Mouse (Mus musculus) hematopoietic stem cell, adult 5-6 weeks (primary cell): ENCODE measurements at regions not wholly inside any gene's neighbourhood (a gene's known extent, or its start where the extent isn't known, plus 50 kb on each side); places are given as distances from the start of the nearest gene placed in this dataset.
"Not testable (repeated sequence)": the region's sequence is repeated elsewhere in the genome, so short reads cannot be mapped to it uniquely, and the experiment has no call there.

Source experiments
- ATAC-seq, 2 experiments: fragments of 125-278 bp in 1 of 2; replicated peaks in 1 of 2; 2 replicates each; pipeline ENCODE4 v1.8.0; 2016 to 2017; ENCODE audit warnings: inconsistent platforms in 2 of 2, mild to moderate bottlenecking in 2 of 2, moderate number of reproducible peaks in 2 of 2, low read depth in 1 of 2, moderate TSS enrichment in 1 of 2; ENCODE audit not compliant: low FRiP score in 2 of 2, poor library complexity in 2 of 2, severe bottlenecking in 2 of 2, insufficient read depth in 1 of 2, low TSS enrichment in 1 of 2

DNA sequence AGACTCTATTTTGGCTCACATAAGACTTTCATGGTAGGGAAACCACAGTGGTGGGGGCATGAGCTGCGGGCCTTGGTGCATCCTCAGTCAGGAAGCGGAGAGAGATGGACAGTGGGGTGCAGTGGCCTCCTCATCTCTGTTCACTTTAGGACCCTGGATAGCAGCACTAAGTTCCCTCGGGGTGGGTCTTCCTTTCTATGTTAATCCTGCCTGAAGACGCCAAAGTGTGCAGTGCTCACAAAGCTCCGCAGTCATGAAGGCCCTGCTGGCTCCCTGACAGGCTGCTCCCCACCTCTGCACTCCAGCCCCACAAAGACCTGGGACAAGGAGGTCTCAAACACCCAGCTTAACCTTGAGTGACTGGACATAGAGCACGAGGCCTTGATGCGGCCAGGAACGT, 56.8 kb downstream of the Sox1 start:
- ATAC-seq: no peak

- not testable (repeated sequence) for ATAC-seq
Measured at GRCm38 (mm10) chr8:12455376-12455775, 60.3 kb downstream of the Sox1 start.

GRCm38 (mm10) chr8:12456326-12456725, 61.2 kb downstream of the Sox1 start:
- ATAC-seq: no peak

DNA sequence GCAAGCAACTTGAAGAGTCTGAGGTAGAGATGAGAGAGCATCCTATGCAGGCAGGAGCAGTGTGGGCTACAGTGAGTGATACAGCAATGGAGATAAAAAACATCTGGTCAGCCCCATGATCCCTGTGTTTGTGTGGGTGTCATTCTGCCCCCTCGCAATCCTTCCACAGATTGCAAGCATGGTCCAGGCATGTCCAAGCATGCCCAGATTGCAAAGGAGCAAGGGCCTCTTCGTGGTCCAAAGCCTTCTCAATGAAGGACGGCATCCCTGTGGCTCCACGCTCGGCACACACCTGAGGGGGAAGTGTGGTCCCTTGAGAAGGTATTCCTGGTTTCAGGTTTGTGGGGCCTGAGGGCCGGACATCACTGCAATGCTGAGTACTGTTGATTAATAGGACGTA, 61.9 kb downstream of the Sox1 start:
- ATAC-seq: no peak

- peak in 1 of 2 experiments; percentile 36; a peak in 1 of 4 replicates for ATAC-seq
Measured at GRCm38 (mm10) chr8:12466845-12467244, 71.8 kb downstream of the Sox1 start.

- ATAC-seq: no peak
Measured at GRCm38 (mm10) chr8:12467386-12468326, 72.6 kb downstream of the Sox1 start.

DNA sequence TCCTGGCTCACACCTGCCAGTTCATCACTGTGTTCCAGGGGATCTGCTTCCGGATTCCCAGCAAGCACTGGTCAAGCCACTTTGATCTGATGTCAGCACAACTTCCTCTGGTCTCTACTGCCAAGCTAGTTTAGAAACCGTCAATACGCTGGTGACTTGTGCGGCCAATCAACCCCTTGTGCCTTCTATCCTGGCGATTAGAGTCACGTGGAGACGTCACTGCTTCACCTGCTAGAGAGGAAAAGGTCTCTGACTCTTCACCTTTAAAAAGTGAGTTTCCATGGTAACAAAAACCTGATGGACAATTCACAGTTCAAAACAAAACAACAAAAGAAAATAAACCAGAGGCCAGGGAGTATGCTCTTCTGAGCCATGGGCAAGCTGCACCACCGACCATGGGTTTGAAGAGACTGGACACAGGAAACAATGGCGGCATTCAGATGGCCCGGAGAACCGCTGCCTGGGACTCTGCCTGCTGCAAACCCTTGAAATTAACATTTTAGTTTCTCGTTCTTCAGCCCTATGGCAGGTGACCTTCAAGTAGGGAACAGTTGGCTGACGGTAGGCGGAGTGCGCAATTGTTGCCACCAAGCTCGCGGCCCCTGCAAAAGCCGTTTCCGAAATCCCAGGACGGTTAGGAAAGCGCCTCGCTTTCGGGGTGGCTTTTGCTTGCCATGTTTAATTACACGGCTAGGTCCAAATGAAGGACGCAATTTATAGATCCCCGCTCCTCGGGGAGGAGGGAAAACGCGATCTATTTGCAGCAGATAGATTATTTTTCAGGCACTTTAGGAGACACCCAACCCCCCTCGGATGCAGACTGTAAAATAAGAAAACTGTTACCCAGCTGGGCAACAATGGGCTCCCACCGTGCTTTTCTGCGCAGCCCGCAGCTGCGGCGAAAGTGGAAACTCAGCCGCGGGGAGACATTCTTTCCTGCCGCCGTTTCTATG, 82.6 kb downstream of the Sox1 start:
- ATAC-seq: no peak

DNA sequence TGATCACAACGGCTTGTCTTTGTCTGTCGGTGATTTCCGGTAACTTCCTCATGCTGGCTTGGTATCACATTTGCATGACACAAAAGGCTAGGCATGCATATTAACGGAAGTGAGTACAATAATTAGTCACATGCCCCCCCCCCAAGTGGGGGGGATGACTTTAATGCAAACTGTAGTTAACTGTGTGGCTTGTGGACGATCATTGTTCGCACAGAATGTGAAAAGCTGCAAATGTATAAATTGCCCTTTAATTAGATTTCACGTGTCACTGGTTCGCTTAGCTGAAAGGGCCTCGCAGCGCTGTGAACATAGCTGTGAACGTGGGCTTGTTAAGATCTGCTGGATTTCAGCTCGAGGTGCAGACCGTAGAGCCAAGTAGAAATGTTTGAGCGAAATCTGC, 86.8 kb downstream of the Sox1 start:
- ATAC-seq: no peak

DNA sequence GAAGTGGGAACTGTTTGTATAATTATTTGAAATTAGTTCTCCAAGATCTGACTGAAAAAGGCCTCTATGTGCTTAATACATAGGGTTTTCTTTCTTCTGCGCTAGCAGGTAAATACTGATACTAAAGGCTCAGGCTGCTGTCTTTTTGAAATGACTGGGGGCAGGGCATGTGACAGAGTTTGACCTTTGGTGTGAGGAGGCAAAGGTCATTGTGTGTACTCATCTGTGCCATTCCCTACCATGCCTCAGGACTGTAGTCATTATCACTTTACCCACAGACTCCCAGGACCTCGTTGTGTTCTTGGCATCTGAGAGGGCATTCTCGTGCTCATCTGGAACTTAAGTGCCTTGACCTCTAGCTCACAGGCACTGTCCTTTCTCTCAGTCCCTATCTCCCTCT, 88.5 kb downstream of the Sox1 start:
- no peak for ATAC-seq

- no peak for ATAC-seq
Measured at GRCm38 (mm10) chr8:12485326-12485725, 87.5 kb upstream of the Spaca7 start.

GRCm38 (mm10) chr8:12486331-12487061, 86.3 kb upstream of the Spaca7 start:
- no peak for ATAC-seq

DNA sequence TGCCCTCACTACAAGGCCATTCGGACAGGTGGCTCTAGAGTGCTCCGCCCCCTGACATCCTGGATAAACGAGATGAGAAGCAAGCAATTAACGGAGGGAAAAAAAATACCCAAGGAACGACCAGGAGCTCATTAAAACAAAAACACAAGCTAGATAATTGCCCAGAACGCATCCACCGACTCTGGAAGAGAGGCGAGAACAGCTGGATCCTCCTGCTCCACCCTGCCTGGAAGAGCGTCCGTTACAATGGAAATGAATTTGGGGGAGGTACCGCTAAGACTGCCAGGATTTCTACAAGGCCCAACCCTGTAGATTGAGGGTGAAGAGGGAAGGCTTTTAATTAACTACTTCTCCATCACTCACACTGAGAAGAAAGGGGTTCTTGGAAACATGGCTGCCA, 85.6 kb upstream of the Spaca7 start:
- no peak for ATAC-seq

- ATAC-seq: no peak
Measured at GRCm38 (mm10) chr8:12489194-12489593, 83.6 kb upstream of the Spaca7 start.

DNA sequence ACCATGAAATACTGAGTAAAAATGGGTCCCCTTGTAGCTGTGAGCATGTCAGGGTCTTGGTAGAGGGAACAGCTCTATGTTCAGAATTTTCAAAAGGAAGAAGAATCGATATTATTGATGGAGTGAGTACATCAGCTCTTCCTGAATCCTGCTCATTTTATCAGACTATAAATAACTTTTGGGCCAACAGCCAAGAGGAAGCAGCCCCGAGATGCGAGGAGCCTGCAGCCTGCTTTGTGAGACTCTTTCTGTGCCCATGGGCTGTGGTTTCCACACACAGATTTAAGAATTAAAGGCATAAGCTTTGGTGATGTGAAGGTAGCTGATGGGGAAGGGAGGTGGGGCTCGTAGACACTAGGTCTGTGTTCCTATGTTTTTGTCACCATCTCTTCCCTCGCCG, 81.4 kb upstream of the Spaca7 start:
- no peak for ATAC-seq

- ATAC-seq: no peak
Measured at GRCm38 (mm10) chr8:12492461-12492860, 80.4 kb upstream of the Spaca7 start.

DNA sequence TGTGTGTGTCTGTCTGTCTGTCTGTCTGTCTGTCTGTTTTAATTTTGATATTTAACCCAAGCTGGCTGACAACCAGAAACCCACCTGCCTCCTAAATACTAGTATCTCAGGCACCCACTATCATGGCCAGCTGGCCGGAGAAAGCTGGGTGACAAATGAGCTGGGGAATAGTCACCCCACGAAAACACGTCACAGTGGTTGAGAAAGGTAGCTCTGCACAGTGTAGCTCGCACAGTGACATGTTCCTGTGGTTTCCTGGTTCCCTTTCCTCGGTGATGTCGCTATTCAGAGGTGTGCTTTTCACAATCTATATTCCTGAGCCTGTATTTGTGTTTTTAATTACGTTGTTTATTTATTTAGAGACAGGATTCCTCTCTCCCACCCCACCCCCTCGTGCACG, 78.3 kb upstream of the Spaca7 start:
- peak; percentile 29 to 56; a peak in 3 of 4 replicates for ATAC-seq

DNA sequence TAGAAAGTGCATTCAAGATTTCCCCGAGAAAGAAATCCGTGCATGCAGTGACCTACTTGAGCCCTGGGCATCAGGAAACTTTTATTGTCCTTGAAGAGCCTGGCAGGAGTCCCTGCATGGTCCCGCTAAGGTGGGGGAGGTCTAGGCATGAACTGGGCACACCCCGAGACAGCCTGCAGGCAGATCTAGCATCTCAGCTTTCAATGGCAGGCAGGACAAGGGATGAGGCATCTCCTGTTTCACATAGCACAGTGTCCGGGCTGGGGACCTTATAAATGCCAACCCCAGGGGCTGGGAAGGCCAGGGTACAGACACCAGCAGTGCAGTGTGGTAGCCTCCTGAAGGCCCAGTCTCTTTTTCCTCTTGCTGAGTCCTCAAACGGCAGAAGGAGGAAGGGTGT, 75.4 kb upstream of the Spaca7 start:
- no peak for ATAC-seq
